Mouse (Mus musculus) MEL (cell line): ENCODE data around the gene Edem2.

ENCODE experiments used
- CTCF ChIP-seq, 3 experiments: IDR thresholded peaks in 2 of 3; conservative IDR thresholded peaks in 1 of 3; 2 replicates each; pipeline ENCODE4 v1.5.1; 2011 to 2012; ENCODE audit warnings: low read length in 3 of 3, low read depth in 2 of 3, mild to moderate bottlenecking in 2 of 3, improper control_type of control experiment in 1 of 3, inconsistent platforms in 1 of 3, mixed read lengths in 1 of 3, moderate library complexity in 1 of 3; ENCODE audit not compliant: control insufficient read depth in 1 of 3, insufficient read depth in 1 of 3, poor library complexity in 1 of 3, severe bottlenecking in 1 of 3
- ELF1 ChIP-seq: IDR thresholded peaks from 2 replicates; pipeline ENCODE4 v1.6.1; 2014; ENCODE audit warnings: low read depth, mild to moderate bottlenecking, inconsistent platforms, low read length, improper control_type of control experiment, moderate library complexity
- EP300 ChIP-seq, 2 experiments: IDR thresholded peaks; 2 replicates each; pipeline ENCODE4 v1.6.1; 2011; ENCODE audit warnings: improper control_type of control experiment in 2 of 2, low read length in 2 of 2, low read depth in 1 of 2, mild to moderate bottlenecking in 1 of 2
- HCFC1 ChIP-seq: IDR thresholded peaks from 2 replicates; pipeline ENCODE4 v1.6.1; 2012; ENCODE audit warnings: low read depth, mild to moderate bottlenecking, inconsistent platforms, low read length, improper control_type of control experiment, moderate library complexity
- MAX ChIP-seq: IDR thresholded peaks from 2 replicates; pipeline ENCODE4 v1.6.1; 2011; ENCODE audit warnings: low read length, improper control_type of control experiment
- NELFE ChIP-seq: IDR thresholded peaks from 2 replicates; pipeline ENCODE4 v1.6.1; 2011; ENCODE audit warnings: low read depth, low read length, improper control_type of control experiment
- POLR2A ChIP-seq, 2 experiments: IDR thresholded peaks; 2 replicates each; pipeline ENCODE4 v1.6.1; 2011 to 2012; ENCODE audit warnings: low read length in 2 of 2, mild to moderate bottlenecking in 2 of 2, control low read depth in 1 of 2, improper control_type of control experiment in 1 of 2, low read depth in 1 of 2, moderate library complexity in 1 of 2; ENCODE audit not compliant: control insufficient read depth in 1 of 2, insufficient read depth in 1 of 2, poor library complexity in 1 of 2
- POLR2AphosphoS5 ChIP-seq: IDR thresholded peaks from 2 replicates; pipeline ENCODE4 v1.6.1; 2012; ENCODE audit warnings: low read depth, borderline replicate concordance, mild to moderate bottlenecking, inconsistent platforms, low read length, moderate library complexity, mixed read lengths
- RAD21 ChIP-seq: IDR thresholded peaks from 2 replicates; pipeline ENCODE4 v1.6.1; 2011; ENCODE audit warnings: mild to moderate bottlenecking, low read depth, low read length, improper control_type of control experiment
- TBP ChIP-seq: IDR thresholded peaks from 2 replicates; pipeline ENCODE4 v1.8.0; 2011; ENCODE audit warnings: low read depth, low read length, improper control_type of control experiment
- ZC3H11A ChIP-seq: IDR thresholded peaks from 2 replicates; pipeline ENCODE4 v1.6.1; 2012; ENCODE audit warnings: low read depth, mild to moderate bottlenecking, inconsistent platforms, low read length, improper control_type of control experiment
- ZKSCAN1 ChIP-seq: IDR thresholded peaks from 2 replicates; pipeline ENCODE4 v1.6.1; 2012; ENCODE audit warnings: low read depth, mild to moderate bottlenecking, inconsistent platforms, low read length, improper control_type of control experiment, moderate library complexity
- ZNF384 ChIP-seq: IDR thresholded peaks from 2 replicates; pipeline ENCODE4 v1.6.1; 2012; ENCODE audit warnings: low read depth, mild to moderate bottlenecking, inconsistent platforms, low read length, improper control_type of control experiment

GRCm38 (mm10) chr2:155655759-155656372 lies 73.4 kb downstream of the Edem2 start:
- TF ChIP-seq CTCF (IDR thresholded peaks at IDR 0.05 in 2 of 3, conservative IDR thresholded peaks at IDR 0.05 in 1 of 3; ENCODE audit: control insufficient read depth in 1 of 3, insufficient read depth in 1 of 3, low read depth in 2 of 3, low read length in 3 of 3, poor library complexity in 1 of 3, severe bottlenecking in 1 of 3) = no peak
- no peak for TF ChIP-seq RAD21
- no peak for TF ChIP-seq ZKSCAN1
- no peak for TF ChIP-seq ZNF384
- TF ChIP-seq NELFE = no peak
- TF ChIP-seq HCFC1 = no peak
- TF ChIP-seq TBP = no peak
- TF ChIP-seq ELF1 = no peak
- no peak for TF ChIP-seq POLR2A (IDR thresholded peaks at IDR 0.05; ENCODE audit: control insufficient read depth in 1 of 2, insufficient read depth in 1 of 2, low read depth in 1 of 2, low read length in 2 of 2, poor library complexity in 1 of 2)
- no peak for TF ChIP-seq MAX
- no peak for TF ChIP-seq EP300 (IDR thresholded peaks at IDR 0.05; ENCODE audit: low read depth in 1 of 2, low read length in 2 of 2)
- TF ChIP-seq ZC3H11A = no peak
- TF ChIP-seq POLR2AphosphoS5 = no peak
